Mouse (Mus musculus): Measurements from ENCODE around the gene Wdtc1. TPM values are rescaled to one million over a fixed set of nuclear protein-coding genes. Genes with fewer than 3 reads are reported as not detected.

Gene Wdtc1
- polyA plus RNA-seq, 1 experiment from 2014 or later: 17.4 TPM

DNA sequence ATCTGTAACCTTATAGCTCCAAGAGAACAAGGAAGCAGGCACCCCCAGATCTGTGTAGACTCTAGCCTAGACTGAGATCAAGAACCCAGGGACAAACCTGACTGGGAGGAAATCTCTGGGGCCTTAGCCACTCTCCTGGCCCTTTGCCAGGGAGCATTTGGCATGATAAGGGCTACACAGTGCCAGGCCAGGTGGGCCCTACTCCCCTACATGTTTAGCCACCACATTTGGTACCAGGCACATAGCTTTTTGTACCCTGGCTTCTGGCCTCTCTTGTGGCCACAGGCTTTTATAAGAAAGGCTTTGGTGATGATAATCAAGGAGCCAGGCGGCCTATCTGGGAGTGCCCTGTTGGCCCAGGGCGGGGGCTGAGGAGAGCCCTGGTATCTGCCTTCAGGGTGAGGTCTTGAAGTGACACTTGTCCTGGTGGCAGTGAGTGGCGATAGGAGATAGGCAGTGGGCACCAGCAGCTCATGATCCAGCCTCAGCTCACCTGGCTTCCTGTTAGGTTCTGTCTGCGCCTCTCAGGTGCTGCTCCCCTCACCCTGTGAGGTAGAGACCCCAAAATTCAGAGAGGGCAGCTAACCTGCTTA lies 41.8 kb upstream of the Wdtc1 start:
- Histone ChIP-seq H3K36me3 (ENCODE audit: control insufficient read depth, insufficient read depth, low read length) (no peaks in the 10 kb centered on the region), H3K4me2 (ENCODE audit: low read depth, severe bottlenecking) (no peak overlapping the region), H3K27me3 (ENCODE audit: control insufficient read depth, insufficient read depth, low read length) (no peaks in the 10 kb centered on the region), H3K4me3 (ENCODE audit: low read depth, low read length) (no peak overlapping the region), H3K27ac (replicated peaks; ENCODE audit: low read depth, low read length) (no peak overlapping the region), H3K9ac (ENCODE audit: low read length) (0 out of 2 replicates have a peak overlapping the region, but pooled peaks have one; percentile 27), H3K9me3 (ENCODE audit: control insufficient read depth, low read length) (no peaks in the 10 kb centered on the region), H3K4me1 (ENCODE audit: control insufficient read depth, insufficient read depth, low read length) (peaks cover 19% of the 10 kb centered on the region)
- 78% methylated on average over 4 of the region's 4 CpGs for WGBS
- DNase-seq (ENCODE audit: low spot score) (no peak), ATAC-seq (ENCODE audit: insufficient number of reproducible peaks, low FRiP score, low TSS enrichment, low read depth) (no peak)

DNA sequence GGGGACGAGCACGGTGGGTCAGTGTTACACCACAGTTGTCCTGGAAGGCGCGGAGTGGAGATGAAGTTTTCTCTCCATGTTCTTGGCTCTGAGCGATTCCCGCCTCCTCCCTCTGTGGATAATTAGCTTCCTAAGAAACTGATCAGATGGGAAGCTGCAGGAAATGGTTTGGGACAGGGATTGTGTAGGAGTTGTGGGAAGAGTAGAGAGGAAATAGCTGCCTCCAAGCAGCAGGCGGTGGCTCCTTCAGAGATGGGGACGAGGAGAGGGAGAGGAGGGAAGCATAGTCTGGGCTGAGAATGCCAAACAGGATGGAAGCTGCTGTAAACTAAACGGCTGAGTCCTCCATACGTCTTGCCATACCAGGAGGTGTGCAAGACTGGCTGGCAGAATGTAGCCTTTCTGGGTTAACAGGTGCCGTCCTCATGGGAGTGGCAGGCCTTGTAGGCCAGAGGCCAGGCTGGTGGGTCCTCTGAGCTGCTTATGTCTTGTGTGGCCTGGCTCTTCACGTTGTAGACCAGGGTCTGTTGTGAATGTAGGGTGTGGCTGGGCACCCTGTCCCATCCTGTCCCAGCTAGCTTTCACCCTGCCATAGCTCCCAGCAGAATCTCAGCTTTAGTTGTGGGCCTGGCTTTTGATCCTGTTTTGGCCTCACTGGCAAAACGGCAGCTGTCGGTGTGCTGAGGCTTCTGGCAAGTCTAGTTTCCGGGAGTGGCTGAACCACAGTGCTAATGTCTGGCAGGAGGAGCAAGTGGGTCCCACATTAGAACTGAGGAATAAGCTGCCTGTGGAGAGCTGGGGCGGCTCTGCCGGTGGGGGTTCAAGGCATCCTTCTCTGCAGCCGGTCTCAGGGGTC lies 38.1 kb upstream of the Wdtc1 start:
- H3K4me3 ChIP-seq (ENCODE audit: low read depth, low read length): no peak overlapping the region
- H3K36me3 ChIP-seq (ENCODE audit: control insufficient read depth, insufficient read depth, low read length): no peaks in the 10 kb centered on the region
- DNase-seq (ENCODE audit: low spot score) (no peak), ATAC-seq (ENCODE audit: insufficient number of reproducible peaks, low FRiP score, low TSS enrichment, low read depth) (no peak)
- no peaks in the 10 kb centered on the region for H3K27me3 ChIP-seq (ENCODE audit: control insufficient read depth, insufficient read depth, low read length)
- H3K9ac ChIP-seq (ENCODE audit: low read length): no peak overlapping the region
- H3K9me3 ChIP-seq (ENCODE audit: control insufficient read depth, low read length): no peaks in the 10 kb centered on the region
- WGBS: 81% methylated on average over 18 of the region's 18 CpGs
- H3K4me2 ChIP-seq (ENCODE audit: low read depth, severe bottlenecking): no peak overlapping the region
- H3K4me1 ChIP-seq (ENCODE audit: control insufficient read depth, insufficient read depth, low read length): peaks cover 9% of the 10 kb centered on the region
- no peak overlapping the region for H3K27ac ChIP-seq (replicated peaks; ENCODE audit: low read depth, low read length)

DNA sequence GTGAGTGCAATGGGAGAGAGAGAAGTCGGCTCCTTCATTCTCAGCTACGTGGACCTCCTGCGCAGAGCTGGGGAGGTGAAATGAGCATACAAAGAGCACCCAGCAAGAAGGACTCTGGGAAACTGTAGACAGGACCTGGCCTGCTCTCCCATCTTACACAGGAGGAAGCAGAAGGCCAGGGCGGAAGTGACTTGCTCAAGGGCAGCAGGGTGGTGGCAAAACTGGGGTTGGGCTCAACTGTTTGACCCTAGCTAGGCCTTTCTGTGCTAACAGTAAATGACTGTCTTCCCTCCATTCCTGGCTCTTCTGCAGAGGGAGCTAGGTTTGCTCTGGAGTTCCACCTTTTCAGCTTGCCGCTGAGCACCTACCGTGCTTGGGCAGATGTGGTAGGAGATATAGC lies 37.3 kb upstream of the Wdtc1 start:
- no peaks in the 10 kb centered on the region for H3K9me3 ChIP-seq (ENCODE audit: control insufficient read depth, low read length)
- H3K9ac ChIP-seq (ENCODE audit: low read length): no peak overlapping the region
- no peak overlapping the region for H3K4me2 ChIP-seq (ENCODE audit: low read depth, severe bottlenecking)
- no peaks in the 10 kb centered on the region for H3K27me3 ChIP-seq (ENCODE audit: control insufficient read depth, insufficient read depth, low read length)
- peaks cover 1% of the 10 kb centered on the region; the same call in 1 of the 2 replicates for H3K4me1 ChIP-seq (ENCODE audit: control insufficient read depth, insufficient read depth, low read length)
- H3K36me3 ChIP-seq (ENCODE audit: control insufficient read depth, insufficient read depth, low read length): no peaks in the 10 kb centered on the region
- 92% methylated on average over 6 of the region's 6 CpGs for WGBS
- H3K4me3 ChIP-seq (ENCODE audit: low read depth, low read length): no peak overlapping the region
- DNase-seq (ENCODE audit: low spot score) (no peak), ATAC-seq (ENCODE audit: insufficient number of reproducible peaks, low FRiP score, low TSS enrichment, low read depth) (no peak)
- H3K27ac ChIP-seq (replicated peaks; ENCODE audit: low read depth, low read length): no peak overlapping the region

DNA sequence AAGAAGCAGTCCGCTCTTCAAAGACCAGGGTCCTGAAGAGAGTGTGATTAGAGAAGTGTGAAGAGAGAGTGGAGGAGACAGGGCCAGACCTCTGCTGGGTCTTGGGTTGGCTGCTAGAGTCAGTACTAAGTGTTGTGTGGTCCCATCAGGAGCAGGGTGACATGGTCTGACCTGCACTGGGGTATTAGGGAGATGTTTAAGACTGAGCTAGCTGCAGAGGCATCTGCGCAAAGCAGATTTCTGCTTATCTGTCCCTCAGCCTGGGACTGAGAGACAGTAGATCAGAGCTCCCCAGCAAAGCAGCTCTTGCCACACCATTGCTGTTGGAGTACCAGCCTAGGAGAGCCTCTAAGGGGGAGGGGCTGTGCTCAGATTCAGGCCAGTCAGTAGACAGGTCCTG lies 36.8 kb upstream of the Wdtc1 start:
- Histone ChIP-seq H3K36me3 (ENCODE audit: control insufficient read depth, insufficient read depth, low read length) (no peaks in the 10 kb centered on the region), H3K27me3 (ENCODE audit: control insufficient read depth, insufficient read depth, low read length) (no peaks in the 10 kb centered on the region), H3K4me3 (ENCODE audit: low read depth, low read length) (no peak overlapping the region), H3K4me1 (ENCODE audit: control insufficient read depth, insufficient read depth, low read length) (no peaks in the 10 kb centered on the region; the same call in 1 of the 2 replicates), H3K9ac (ENCODE audit: low read length) (no peak overlapping the region), H3K4me2 (ENCODE audit: low read depth, severe bottlenecking) (no peak overlapping the region), H3K9me3 (ENCODE audit: control insufficient read depth, low read length) (no peaks in the 10 kb centered on the region), H3K27ac (replicated peaks; ENCODE audit: low read depth, low read length) (no peak overlapping the region)
- WGBS: 86% methylated on average over 2 of the region's 2 CpGs
- no peak for ATAC-seq (ENCODE audit: insufficient number of reproducible peaks, low FRiP score, low TSS enrichment, low read depth)
- DNase-seq (ENCODE audit: low spot score): no peak

DNA sequence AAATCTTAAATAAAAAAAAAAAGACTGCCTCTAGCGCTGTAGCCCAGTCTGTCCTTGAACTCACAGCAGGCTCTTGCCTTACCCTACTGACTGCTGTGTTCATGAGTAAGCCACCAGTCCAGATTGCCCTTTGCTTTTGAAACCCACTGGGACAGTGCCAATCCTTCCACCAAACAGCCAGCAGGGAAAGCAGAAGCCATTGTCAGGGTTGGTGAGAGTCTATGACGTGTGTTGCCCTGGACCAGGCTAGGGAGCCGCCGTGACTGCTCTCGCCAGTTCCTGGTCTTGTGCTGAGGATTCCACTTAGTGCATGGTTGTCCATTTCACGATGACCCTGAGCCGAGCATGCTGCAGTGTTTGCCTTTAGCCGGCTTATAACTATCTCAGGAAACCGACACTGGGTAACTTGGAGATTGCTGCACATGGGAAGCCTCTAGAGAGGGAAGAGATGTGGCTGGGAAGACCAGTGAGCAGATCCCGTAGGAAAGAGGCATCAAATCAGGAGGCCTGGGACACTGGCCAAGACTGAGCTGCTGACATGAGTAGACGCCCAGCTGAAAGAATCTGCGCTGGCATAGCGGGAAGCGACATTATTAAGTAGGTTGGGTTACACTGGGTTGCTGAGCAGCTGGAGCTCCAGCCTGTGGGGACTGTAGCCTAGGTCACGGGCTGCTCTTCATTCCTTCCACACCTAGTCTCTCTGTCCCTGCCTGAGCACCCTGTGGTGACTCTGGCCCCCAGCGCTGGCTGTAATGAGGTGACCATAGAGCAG lies 35.7 kb upstream of the Wdtc1 start:
- DNase-seq (ENCODE audit: low spot score) (no peak), ATAC-seq (ENCODE audit: insufficient number of reproducible peaks, low FRiP score, low TSS enrichment, low read depth) (no peak)
- no peak overlapping the region for H3K9ac ChIP-seq (ENCODE audit: low read length)
- H3K4me1 ChIP-seq (ENCODE audit: control insufficient read depth, insufficient read depth, low read length): no peaks in the 10 kb centered on the region
- H3K4me3 ChIP-seq (ENCODE audit: low read depth, low read length): no peak overlapping the region
- no peaks in the 10 kb centered on the region for H3K27me3 ChIP-seq (ENCODE audit: control insufficient read depth, insufficient read depth, low read length)
- H3K9me3 ChIP-seq (ENCODE audit: control insufficient read depth, low read length): no peaks in the 10 kb centered on the region
- no peak overlapping the region for H3K4me2 ChIP-seq (ENCODE audit: low read depth, severe bottlenecking)
- H3K36me3 ChIP-seq (ENCODE audit: control insufficient read depth, insufficient read depth, low read length): no peaks in the 10 kb centered on the region
- H3K27ac ChIP-seq (replicated peaks; ENCODE audit: low read depth, low read length): no peak overlapping the region
- 90% methylated on average over 16 of the region's 16 CpGs for WGBS

DNA sequence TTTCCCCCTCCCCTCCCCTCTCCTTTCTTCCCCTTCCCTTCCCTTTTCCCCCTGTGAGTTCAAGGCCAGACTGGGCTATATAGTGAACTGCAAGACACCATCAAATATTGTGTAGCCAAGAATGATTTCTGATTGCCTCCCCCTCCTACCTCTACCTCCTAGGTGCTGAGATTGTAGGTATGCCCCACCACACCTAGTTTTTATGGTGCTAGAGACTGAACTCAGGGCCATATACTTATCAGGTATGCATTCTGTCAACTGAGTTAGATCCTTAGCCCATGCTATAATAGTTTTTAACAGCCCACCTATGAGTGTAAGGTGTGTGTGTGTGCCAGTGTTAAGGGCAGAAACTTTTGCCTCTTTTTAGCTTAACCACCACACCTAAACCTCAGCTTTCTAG lies 33.8 kb upstream of the Wdtc1 start:
- no peaks in the 10 kb centered on the region for H3K36me3 ChIP-seq (ENCODE audit: control insufficient read depth, insufficient read depth, low read length)
- H3K4me1 ChIP-seq (ENCODE audit: control insufficient read depth, insufficient read depth, low read length): no peaks in the 10 kb centered on the region
- no peaks in the 10 kb centered on the region for H3K9me3 ChIP-seq (ENCODE audit: control insufficient read depth, low read length)
- H3K9ac ChIP-seq (ENCODE audit: low read length): no peak overlapping the region
- ATAC-seq (ENCODE audit: insufficient number of reproducible peaks, low FRiP score, low TSS enrichment, low read depth) (no peak), DNase-seq (ENCODE audit: low spot score) (no peak)
- H3K4me2 ChIP-seq (ENCODE audit: low read depth, severe bottlenecking): no peak overlapping the region
- H3K27ac ChIP-seq (replicated peaks; ENCODE audit: low read depth, low read length): no peak overlapping the region
- H3K4me3 ChIP-seq (ENCODE audit: low read depth, low read length): no peak overlapping the region
- no peaks in the 10 kb centered on the region for H3K27me3 ChIP-seq (ENCODE audit: control insufficient read depth, insufficient read depth, low read length)

GRCm38 (mm10) chr4:133386061-133386797 lies 32.9 kb upstream of the Wdtc1 start:
- Histone ChIP-seq H3K27ac (replicated peaks; ENCODE audit: low read depth, low read length) (no peak overlapping the region), H3K27me3 (ENCODE audit: control insufficient read depth, insufficient read depth, low read length) (no peaks in the 10 kb centered on the region), H3K36me3 (ENCODE audit: control insufficient read depth, insufficient read depth, low read length) (no peaks in the 10 kb centered on the region), H3K9me3 (ENCODE audit: control insufficient read depth, low read length) (no peaks in the 10 kb centered on the region), H3K4me2 (ENCODE audit: low read depth, severe bottlenecking) (no peak overlapping the region), H3K4me3 (ENCODE audit: low read depth, low read length) (no peak overlapping the region), H3K4me1 (ENCODE audit: control insufficient read depth, insufficient read depth, low read length) (no peaks in the 10 kb centered on the region), H3K9ac (ENCODE audit: low read length) (no peak overlapping the region)
- 82% methylated on average over 7 of the region's 7 CpGs for WGBS
- no peak for ATAC-seq (ENCODE audit: insufficient number of reproducible peaks, low FRiP score, low TSS enrichment, low read depth)
- no peak for DNase-seq (ENCODE audit: low spot score)

GRCm38 (mm10) chr4:133381141-133381540 lies 27.9 kb upstream of the Wdtc1 start:
- Histone ChIP-seq H3K9me3 (ENCODE audit: control insufficient read depth, low read length) (no peaks in the 10 kb centered on the region), H3K36me3 (ENCODE audit: control insufficient read depth, insufficient read depth, low read length) (no peaks in the 10 kb centered on the region), H3K27ac (replicated peaks; ENCODE audit: low read depth, low read length) (no peak overlapping the region), H3K27me3 (ENCODE audit: control insufficient read depth, insufficient read depth, low read length) (no peaks in the 10 kb centered on the region), H3K4me2 (ENCODE audit: low read depth, severe bottlenecking) (no peak overlapping the region), H3K4me3 (ENCODE audit: low read depth, low read length) (no peak overlapping the region), H3K4me1 (ENCODE audit: control insufficient read depth, insufficient read depth, low read length) (peaks cover 25% of the 10 kb centered on the region), H3K9ac (ENCODE audit: low read length) (no peak overlapping the region)
- ATAC-seq (ENCODE audit: insufficient number of reproducible peaks, low FRiP score, low TSS enrichment, low read depth) (no peak), DNase-seq (ENCODE audit: low spot score) (no peak)
- WGBS: 78% methylated on average over 8 of the region's 8 CpGs
